Mouse (Mus musculus) ES-E14 (cell line): ENCODE data around the gene Car1.

Experiments used
- HCFC1 ChIP-seq: IDR thresholded peaks from 2 replicates; pipeline ENCODE4 v1.6.1; 2012; ENCODE audit warnings: low read length, inconsistent platforms, borderline replicate concordance; ENCODE audit not compliant: insufficient read depth
- MAFK ChIP-seq: IDR thresholded peaks from 2 replicates; pipeline ENCODE4 v1.6.1; 2014; ENCODE audit warnings: mild to moderate bottlenecking, low read depth, low read length, inconsistent platforms; ENCODE audit not compliant: insufficient read depth
- ZC3H11A ChIP-seq: IDR thresholded peaks from 2 replicates; pipeline ENCODE4 v1.6.1; 2012; ENCODE audit warnings: low read depth, mild to moderate bottlenecking, inconsistent platforms, low read length, borderline replicate concordance
- ZNF384 ChIP-seq: IDR thresholded peaks from 2 replicates; pipeline ENCODE4 v1.6.1; 2012; ENCODE audit warnings: low read depth, low read length, inconsistent platforms

DNA sequence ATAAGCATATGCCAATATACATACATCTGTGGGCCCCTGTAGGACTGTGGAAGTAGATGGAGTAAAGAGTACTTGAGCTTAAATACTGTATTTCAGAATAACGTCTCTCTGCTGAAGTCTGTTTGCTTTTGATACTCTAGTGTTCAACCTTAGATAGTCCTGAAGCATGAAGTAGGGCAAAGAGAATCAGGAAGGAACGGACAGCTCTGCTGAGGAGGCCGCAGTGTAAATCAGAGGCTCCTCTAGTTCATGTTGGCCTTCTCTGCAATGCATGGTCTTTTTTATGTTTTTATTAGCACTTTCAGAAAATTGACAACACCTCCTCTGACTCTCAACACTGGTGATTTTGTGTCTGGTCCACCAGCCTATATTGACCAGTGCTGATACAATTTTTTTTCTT is 2.2 kb downstream of the Car1 start:
- TF ChIP-seq MAFK (no peak), HCFC1 (no peak), ZC3H11A (no peak), ZNF384 (no peak)
